Mouse (Mus musculus) stomach, postnatal 0 days (tissue): ENCODE results near the gene Tgfb3. TPM values are rescaled to one million over a fixed set of nuclear protein-coding genes. Genes with fewer than 3 reads are reported as not detected.

Experiments
- ATAC-seq: fragments of 200-750 bp; cut with Nextera tagmentation; 2 replicates; pipeline ENCODE4 v1.8.0; 2017; ENCODE audit not compliant: low FRiP score, low TSS enrichment
- DNase-seq: peaks from one replicate; pipeline ENCODE4 v3.0.0-alpha.2; 2016; ENCODE audit warnings: low spot score
- H3K27ac ChIP-seq: fragments of 300-500 bp; sonication (generic); replicated peaks from 2 replicates; pipeline ENCODE4 v1.5.1; 2014; ENCODE audit warnings: mild to moderate bottlenecking, control low read depth
- H3K27me3 ChIP-seq: fragments of 300-500 bp; sonication (generic); 2 replicates; pipeline ENCODE4 v1.6.1; 2014; ENCODE audit warnings: low read length; ENCODE audit not compliant: control insufficient read depth, insufficient read depth
- H3K36me3 ChIP-seq: fragments of 300-500 bp; sonication (generic); 2 replicates; pipeline ENCODE4 v1.6.1; 2014; ENCODE audit warnings: low read length, mixed read lengths; ENCODE audit not compliant: control insufficient read depth, insufficient read depth
- H3K4me1 ChIP-seq: fragments of 300-500 bp; sonication (generic); replicated peaks from 2 replicates; pipeline ENCODE4 v1.6.1; 2014; ENCODE audit warnings: antibody characterized with exemption; ENCODE audit not compliant: control insufficient read depth, insufficient read depth
- H3K4me2 ChIP-seq: fragments of 300-500 bp; sonication (generic); replicated peaks from 2 replicates; pipeline ENCODE4 v1.6.1; 2014; ENCODE audit warnings: low read depth, mild to moderate bottlenecking, control low read depth, moderate library complexity
- H3K4me3 ChIP-seq: fragments of 300-500 bp; sonication (generic); 2 replicates; pipeline ENCODE4 v1.5.1; 2014; ENCODE audit warnings: low read depth, low read length, control low read depth
- H3K9ac ChIP-seq: fragments of 300-500 bp; sonication (generic); 2 replicates; pipeline ENCODE4 v1.6.1; 2014; ENCODE audit warnings: mild to moderate bottlenecking, low read length, control low read depth, mixed read lengths
- H3K9me3 ChIP-seq: fragments of 300-500 bp; sonication (generic); 2 replicates; pipeline ENCODE4 v1.6.1; 2016; ENCODE audit warnings: low read length; ENCODE audit not compliant: control insufficient read depth
- CTCF ChIP-seq: IDR thresholded peaks from 2 replicates; pipeline ENCODE4 v1.5.1; 2016; ENCODE audit warnings: antibody characterized with exemption, low read depth, mild to moderate bottlenecking, moderate library complexity
- EP300 ChIP-seq: optimal IDR thresholded peaks from 2 replicates; pipeline ENCODE3; 2016; ENCODE audit warnings: antibody characterized with exemption
- WGBS: fragments of 180-500 bp; shearing (Covaris S2); extraction: QIAGEN DNeasy Blood & Tissue Kit; methylation state at CpG from one replicate; pipeline ENCODE4 v1.1.7; 2014; 5-methylcytosine and 5-hydroxymethylcytosine counted together
- polyA plus RNA-seq: library from polyadenylated mRNA; unstranded; fragments of >200 nt; fragmentation: Nextera tagmentation; extraction: Ambion mirVana; gene quantifications from 2 replicates; pipeline ENCODE4 v1.2.1, GENCODE M21; 2015

Tgfb3 gene
- polyA plus RNA-seq, 1 experiment from 2014 or later: 9.4 TPM

DNA sequence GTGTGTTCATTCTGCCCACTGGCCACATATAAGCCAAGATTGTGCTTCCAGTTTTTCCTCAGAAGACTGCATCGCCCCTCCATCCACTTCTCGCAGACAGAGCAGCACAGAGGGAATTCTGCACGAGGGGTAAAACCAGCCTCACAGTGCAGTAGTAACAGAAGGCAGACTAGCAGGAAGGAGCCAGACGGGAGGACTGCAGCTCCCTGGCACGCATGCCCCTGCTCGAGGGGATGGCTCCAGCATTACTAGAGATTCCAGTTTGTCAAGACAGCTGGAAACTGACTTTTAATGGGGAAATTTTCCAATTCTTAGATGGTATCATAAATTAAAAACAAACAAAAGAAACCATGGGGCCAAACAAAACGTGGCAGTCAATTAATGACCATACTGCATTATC, 28.8 kb upstream of the Tgfb3 start:
- ATAC-seq (no peak), DNase-seq (no peak)
- 67% methylated on average over 7 of the region's 7 CpGs for WGBS
- Histone ChIP-seq H3K27ac (no peak overlapping the region), H3K27me3 (no peaks in the 10 kb centered on the region), H3K4me1 (no peaks in the 10 kb centered on the region), H3K9ac (no peak overlapping the region), H3K36me3 (no peaks in the 10 kb centered on the region), H3K4me3 (no peak overlapping the region), H3K4me2 (no peak overlapping the region), H3K9me3 (no peaks in the 10 kb centered on the region)
- no peak for TF ChIP-seq EP300
- TF ChIP-seq CTCF: no peak

DNA sequence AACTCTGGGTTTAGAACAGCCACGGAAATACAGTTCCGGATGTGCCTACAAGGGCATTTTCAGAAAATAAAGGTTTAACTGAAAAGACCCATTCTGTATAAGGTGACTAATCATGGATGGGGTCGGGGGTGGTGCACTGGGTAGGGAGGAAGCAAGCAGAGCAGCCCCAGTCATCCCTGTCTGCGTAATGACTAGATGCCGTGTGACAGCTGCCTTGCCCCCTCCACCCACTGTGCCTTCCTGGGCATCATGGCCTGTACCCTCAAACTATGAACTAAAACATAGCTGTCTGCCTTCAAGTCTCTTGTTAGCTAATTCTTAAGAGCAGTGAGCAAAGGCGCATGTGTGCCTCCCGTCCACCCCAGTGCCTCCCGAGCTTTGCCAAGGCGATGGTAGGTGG, 27.2 kb upstream of the Tgfb3 start:
- Histone ChIP-seq H3K4me2 (no peak overlapping the region), H3K9me3 (no peaks in the 10 kb centered on the region), H3K9ac (no peak overlapping the region), H3K4me3 (no peak overlapping the region), H3K36me3 (no peaks in the 10 kb centered on the region; the same call in 1 of the 2 replicates), H3K27me3 (no peaks in the 10 kb centered on the region), H3K27ac (no peak overlapping the region), H3K4me1 (no peaks in the 10 kb centered on the region)
- DNase-seq: no peak
- TF ChIP-seq CTCF (no peak), EP300 (no peak)
- no peak for ATAC-seq
- 93% methylated on average over 9 of the region's 9 CpGs for WGBS

DNA sequence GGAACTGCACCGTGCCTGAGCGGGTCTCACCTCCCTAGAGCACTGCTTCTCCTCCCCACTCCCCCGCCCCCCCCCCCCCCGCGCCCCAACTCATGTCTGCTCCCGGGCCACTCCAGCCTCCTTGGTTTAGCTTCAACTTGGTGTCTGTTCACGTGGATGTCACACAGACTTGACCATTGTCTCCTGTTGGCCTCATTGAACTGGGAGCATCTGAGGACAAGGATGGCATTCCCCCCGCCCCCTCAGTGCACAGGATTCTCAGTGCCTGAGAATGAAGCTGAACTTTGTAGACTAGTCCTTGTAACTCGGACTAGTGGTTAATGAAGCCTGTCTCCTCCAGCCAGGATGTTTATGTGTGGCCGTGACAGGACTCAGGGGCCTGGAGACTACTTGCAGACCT, 26.7 kb upstream of the Tgfb3 start:
- H3K4me2 ChIP-seq: no peak overlapping the region
- no peak overlapping the region for H3K4me3 ChIP-seq
- H3K9me3 ChIP-seq: no peaks in the 10 kb centered on the region
- DNase-seq (no peak), ATAC-seq (no peak)
- H3K4me1 ChIP-seq: no peaks in the 10 kb centered on the region
- H3K27ac ChIP-seq: no peak overlapping the region
- TF ChIP-seq EP300 (no peak), CTCF (no peak)
- no peak overlapping the region for H3K9ac ChIP-seq
- H3K27me3 ChIP-seq: no peaks in the 10 kb centered on the region
- WGBS: 74% methylated on average over 7 of the region's 10 CpGs
- no peaks in the 10 kb centered on the region; the same call in 1 of the 2 replicates for H3K36me3 ChIP-seq

DNA sequence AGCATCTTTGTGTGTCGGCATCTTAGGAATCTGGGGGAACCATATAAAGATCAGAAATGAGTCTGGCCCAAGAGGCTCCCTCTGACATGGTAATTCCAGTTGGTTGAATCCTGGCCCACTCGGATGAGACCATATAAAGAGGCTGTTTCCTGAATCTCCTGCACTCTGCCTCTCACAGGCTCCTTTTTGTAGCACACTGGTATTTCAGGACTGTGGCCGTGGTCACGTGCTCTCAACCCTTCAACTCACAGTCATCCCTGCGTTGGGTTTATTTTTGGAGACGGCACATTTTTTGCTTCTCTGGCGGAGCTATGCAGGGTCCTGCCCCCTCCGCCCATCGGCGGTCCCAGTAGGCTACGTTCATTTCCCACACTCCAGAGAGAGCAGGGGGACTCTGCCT, 25.5 kb upstream of the Tgfb3 start:
- WGBS: 56% methylated on average over 11 of the region's 11 CpGs
- DNase-seq: no peak
- TF ChIP-seq EP300 (no peak), CTCF (no peak)
- ATAC-seq: peak; percentile 64; the same call in 1 of the 2 replicates
- Histone ChIP-seq H3K4me3 (no peak overlapping the region), H3K9ac (no peak overlapping the region), H3K36me3 (no peaks in the 10 kb centered on the region; the same call in 1 of the 2 replicates), H3K4me1 (no peaks in the 10 kb centered on the region), H3K27ac (no peak overlapping the region), H3K4me2 (no peak overlapping the region), H3K27me3 (no peaks in the 10 kb centered on the region), H3K9me3 (no peaks in the 10 kb centered on the region)

DNA sequence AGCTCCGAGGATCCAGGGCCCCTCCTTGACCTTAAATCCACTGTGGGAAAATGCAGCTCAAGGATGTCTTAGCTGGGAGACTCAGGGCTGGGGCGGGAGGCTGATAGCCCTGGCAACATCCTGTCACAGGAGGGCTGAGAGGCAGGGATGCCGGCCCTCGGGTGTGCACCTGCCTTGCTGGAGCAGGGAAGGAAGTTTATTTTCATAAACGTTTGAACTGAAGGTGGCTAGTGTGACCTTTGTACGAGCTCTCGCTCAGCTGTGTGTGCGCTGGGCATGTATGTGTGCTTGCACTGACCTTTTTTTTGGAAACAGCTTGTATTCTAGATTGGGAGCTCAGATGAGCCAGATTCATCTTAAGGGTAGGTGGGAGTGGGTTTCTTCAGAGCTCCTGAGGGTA, 25.0 kb upstream of the Tgfb3 start:
- no peak; the same call in 1 of the 2 replicates for ATAC-seq

DNA sequence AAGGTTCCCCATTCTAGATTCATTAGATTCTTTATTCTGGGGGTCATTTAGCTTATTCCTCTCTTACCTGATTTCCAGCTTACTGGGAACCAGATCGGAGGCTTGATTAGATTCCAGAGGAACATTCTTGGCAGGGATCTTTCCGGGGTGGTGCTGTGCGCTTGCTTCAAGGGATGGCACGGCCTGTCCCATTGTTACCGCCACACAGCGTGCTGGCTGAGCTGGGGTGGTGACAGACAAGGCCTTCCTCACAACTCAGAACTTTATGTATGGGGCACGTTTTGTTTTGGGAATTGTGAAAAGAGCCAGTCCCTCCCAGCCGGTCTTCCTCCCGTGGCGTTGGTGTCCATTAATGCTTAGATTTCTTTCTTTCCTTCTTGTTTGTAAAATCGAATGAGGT, 24.6 kb upstream of the Tgfb3 start:
- no peak for ATAC-seq
- TF ChIP-seq CTCF (no peak), EP300 (no peak)
- H3K9ac ChIP-seq: no peak overlapping the region
- H3K9me3 ChIP-seq: no peaks in the 10 kb centered on the region
- DNase-seq: no peak
- no peak overlapping the region for H3K4me3 ChIP-seq
- H3K27ac ChIP-seq: peak overlapping the region; percentile 63; the same call in 1 of the 2 replicates
- no peaks in the 10 kb centered on the region for H3K27me3 ChIP-seq
- no peaks in the 10 kb centered on the region for H3K4me1 ChIP-seq
- no peak overlapping the region for H3K4me2 ChIP-seq
- H3K36me3 ChIP-seq: no peaks in the 10 kb centered on the region; the same call in 1 of the 2 replicates
- 50% methylated on average over 11 of the region's 11 CpGs for whole genome bisulfite sequencing

More for the DNA sequence above, 25.0 kb upstream of the Tgfb3 start:
- H3K9me3 ChIP-seq: no peaks in the 10 kb centered on the region
- no peaks in the 10 kb centered on the region for H3K4me1 ChIP-seq
- H3K27ac ChIP-seq: peak overlapping the region; percentile 63; the same call in 1 of the 2 replicates
- H3K27me3 ChIP-seq: no peaks in the 10 kb centered on the region
- H3K4me3 ChIP-seq: no peak overlapping the region
- no peak overlapping the region for H3K9ac ChIP-seq
- peak; percentile 42 for DNase-seq
- H3K4me2 ChIP-seq: no peak overlapping the region
- H3K36me3 ChIP-seq: no peaks in the 10 kb centered on the region; the same call in 1 of the 2 replicates
- 40% methylated on average over 8 of the region's 8 CpGs for WGBS
- TF ChIP-seq CTCF (no peak), EP300 (no peak)
